Mouse (Mus musculus) left cerebral cortex, adult 8-10 months (tissue): ENCODE data around the gene Slc7a14. TPM values are rescaled to one million over a fixed set of nuclear protein-coding genes. Genes with fewer than 3 reads are reported as not detected.

ENCODE experiments used
- DNase-seq, 2 experiments: peaks; one replicate each; pipeline ENCODE4 v3.0.0; 2022; ENCODE audit warnings: low spot score in 2 of 2
- total RNA-seq, 4 experiments: library from RNA; stranded (reverse); gene quantifications; 2 replicates each; pipeline ENCODE4 v1.2.4; 2022

Slc7a14 gene
- total RNA-seq, result 10 to 100 TPM; 58.9 to 67.3 (median 61.7) TPM

GRCm38 (mm10) chr3:31309934-31310787 lies at the start of gene Slc7a14:
Gene Slc7a14, minus strand, starts transcription at chr3:31310378.
- DNase-seq, result peak; percentile 62 to 76

- no peak for DNase-seq
Observed at GRCm38 (mm10) chr3:31346540-31346939, 36.4 kb upstream of the Slc7a14 start.

GRCm38 (mm10) chr3:31345766-31346165 lies 35.6 kb upstream of the Slc7a14 start:
- no peak for DNase-seq

GRCm38 (mm10) chr3:31339236-31339635 lies 29.1 kb upstream of the Slc7a14 start:
- no peak for DNase-seq

GRCm38 (mm10) chr3:31328237-31328836 lies 18.2 kb upstream of the Slc7a14 start:
- DNase-seq, result peak; percentile 14 to 65

- DNase-seq, result no peak
Observed at GRCm38 (mm10) chr3:31327791-31328190, 17.6 kb upstream of the Slc7a14 start.

GRCm38 (mm10) chr3:31324231-31324654 lies 14.1 kb upstream of the Slc7a14 start:
- DNase-seq, result peak in 1 of 2 experiments; percentile 21

GRCm38 (mm10) chr3:31309371-31309933 lies 726 bp downstream of the Slc7a14 start:
- peak; percentile 34 to 39 for DNase-seq

- DNase-seq, result no peak
Observed at GRCm38 (mm10) chr3:31308906-31309305, 1.3 kb downstream of the Slc7a14 start.

- peak; percentile 40 to 66 for DNase-seq
Observed at GRCm38 (mm10) chr3:31307936-31308335, 2.2 kb downstream of the Slc7a14 start.

GRCm38 (mm10) chr3:31291673-31292602 lies 18.2 kb downstream of the Slc7a14 start:
- no peak for DNase-seq

- DNase-seq, result no peak
Observed at GRCm38 (mm10) chr3:31287421-31287948, 22.7 kb downstream of the Slc7a14 start.

GRCm38 (mm10) chr3:31281116-31281515 lies 29.1 kb downstream of the Slc7a14 start:
- DNase-seq, result no peak

GRCm38 (mm10) chr3:31274875-31275274 lies 35.3 kb downstream of the Slc7a14 start:
- no peak for DNase-seq

- DNase-seq, result peak in 1 of 2 experiments; percentile 54
Observed at GRCm38 (mm10) chr3:31273247-31273646, 36.9 kb downstream of the Slc7a14 start.

- no peak for DNase-seq
Observed at GRCm38 (mm10) chr3:31272635-31273034, 37.5 kb downstream of the Slc7a14 start.

GRCm38 (mm10) chr3:31269551-31270317 lies 40.4 kb downstream of the Slc7a14 start:
- no peak for DNase-seq

GRCm38 (mm10) chr3:31267921-31268320 lies 42.3 kb downstream of the Slc7a14 start:
- no peak for DNase-seq

GRCm38 (mm10) chr3:31266941-31267340 lies 43.2 kb downstream of the Slc7a14 start:
- DNase-seq, result no peak

- peak in 1 of 2 experiments; percentile 42 for DNase-seq
Observed at GRCm38 (mm10) chr3:31263535-31263934, 46.6 kb downstream of the Slc7a14 start.
